Comparison of ENCODE assay signal across 20 mouse cellular contexts in genomic region chr7:141962521-141962920, GRCm38 (mm10). TPM values are rescaled to one million over a fixed set of nuclear protein-coding genes. Genes with fewer than 3 reads are reported as not detected.
A peak's percentile ranks its signal among the peaks of the same experiment; 100 is the strongest.
DNase-seq lines count a peak whose midpoint lies in the region; ATAC-seq and TF ChIP-seq lines count a peak whose summit lies in the region.
"Had no signal": no experiment of that assay in that cellular context is flagged by ENCODE, and none has a peak within 500 bp of the region (broad histone marks: within the 10 kb centered on the region; RNA-seq: fewer than 3 reads in every experiment).

No protein-coding gene starts in this region.

- no peak overlapping the region for H3K9ac ChIP-seq in forebrain, embryonic 14.5 days (ENCODE audit: low read length)
- no peak overlapping the region for H3K9ac ChIP-seq in forebrain, postnatal 0 days
- no peak overlapping the region for H3K9ac ChIP-seq in lung, postnatal 0 days (replicated peaks; ENCODE audit: low read depth)
- H3K9ac ChIP-seq: liver, postnatal 0 days had no signal

- H3K36me3 ChIP-seq in forebrain, embryonic 14.5 days (ENCODE audit: control insufficient read depth, insufficient read depth, low read length): no peaks in the 10 kb centered on the region
- no peaks in the 10 kb centered on the region for H3K36me3 ChIP-seq in forebrain, postnatal 0 days (ENCODE audit: insufficient read depth)
- no peaks in the 10 kb centered on the region for H3K36me3 ChIP-seq in lung, postnatal 0 days (ENCODE audit: insufficient read depth, low read length)
- H3K36me3 ChIP-seq: heart, embryonic 10.5 days had no signal

- no peak for TF ChIP-seq EP300 in lung, postnatal 0 days (IDR thresholded peaks at IDR 0.05)

- H3K9me3 ChIP-seq in forebrain, embryonic 14.5 days (replicated peaks; ENCODE audit: control insufficient read depth, low read length): no peaks in the 10 kb centered on the region
- H3K9me3 ChIP-seq in forebrain, postnatal 0 days (ENCODE audit: low read length): no peaks in the 10 kb centered on the region
- no peaks in the 10 kb centered on the region for H3K9me3 ChIP-seq in lung, postnatal 0 days (ENCODE audit: low read length)
- H3K9me3 ChIP-seq: heart, embryonic 10.5 days had no signal

- ATAC-seq in forebrain, embryonic 14.5 days: no peak
- no peak; the same call in 1 of the 2 replicates for ATAC-seq in forebrain, postnatal 0 days
- ATAC-seq in lung, postnatal 0 days: no peak
- ATAC-seq: inflammation-experienced regulatory T-cells, adult 6 months; liver, postnatal 0 days had no signal

- no peak overlapping the region for H3K4me3 ChIP-seq in forebrain, embryonic 14.5 days (ENCODE audit: low read depth, low read length)
- no peak overlapping the region for H3K4me3 ChIP-seq in forebrain, postnatal 0 days (ENCODE audit: low read depth, low read length)
- no peak overlapping the region for H3K4me3 ChIP-seq in lung, postnatal 0 days (ENCODE audit: low read depth, low read length)
- H3K4me3 ChIP-seq: heart, embryonic 10.5 days had no signal

- no peak overlapping the region for H3K27ac ChIP-seq in forebrain, embryonic 14.5 days (ENCODE audit: low read depth, low read length)
- no peak overlapping the region for H3K27ac ChIP-seq in forebrain, postnatal 0 days (ENCODE audit: low read depth, low read length)
- no peak overlapping the region for H3K27ac ChIP-seq in lung, postnatal 0 days (ENCODE audit: low read length)
- H3K27ac ChIP-seq: heart, embryonic 10.5 days had no signal

- no peak overlapping the region for H3K4me2 ChIP-seq in forebrain, embryonic 14.5 days (ENCODE audit: low read length)
- no peak overlapping the region for H3K4me2 ChIP-seq in forebrain, postnatal 0 days (ENCODE audit: low read depth)
- no peak overlapping the region for H3K4me2 ChIP-seq in lung, postnatal 0 days (replicated peaks; ENCODE audit: low read depth, low read length)

- intact Hi-C loops in left cerebral cortex, postnatal 14 days (cut with DNase I): no loop called here

- DNase-seq in forebrain, embryonic 14.5 days (ENCODE audit: low spot score): peak; percentile 8
- DNase-seq in forebrain, postnatal 0 days: no peak
- DNase-seq in left cerebral cortex, postnatal 14 days (ENCODE audit: low spot score in 2 of 2): peak; percentile 39 to 66
- no peak for DNase-seq in left cerebral cortex, adult 11 months (ENCODE audit: low spot score)
- DNase-seq in right cerebral cortex, postnatal 25 days: peak; percentile 52
- no peak for DNase-seq in right cerebral cortex, postnatal 4 days
- no peak for DNase-seq in lung, postnatal 0 days (ENCODE audit: low spot score)
- DNase-seq: adrenal gland, postnatal 25 days; cerebellum, postnatal 10 days; embryo, embryonic 11 days; heart, postnatal 10 days; kidney, adult 8-10 months; kidney, postnatal 25 days; liver; liver, postnatal 0 days; retina, postnatal 1 day; spleen, adult 18-20 months; thymus, adult 2 months had no signal

- no peaks in the 10 kb centered on the region for H3K27me3 ChIP-seq in forebrain, embryonic 14.5 days (replicated peaks; ENCODE audit: control insufficient read depth, insufficient read depth, low read length)
- H3K27me3 ChIP-seq in forebrain, postnatal 0 days (ENCODE audit: insufficient read depth, low read length): no peaks in the 10 kb centered on the region
- no peaks in the 10 kb centered on the region for H3K27me3 ChIP-seq in lung, postnatal 0 days (replicated peaks; ENCODE audit: insufficient read depth, low read length)

- TF ChIP-seq CTCF in forebrain, postnatal 0 days (IDR thresholded peaks at IDR 0.05; ENCODE audit: low read depth): no peak
- no peak for TF ChIP-seq CTCF in lung, postnatal 0 days (IDR thresholded peaks at IDR 0.05)

- WGBS in forebrain, embryonic 14.5 days: 97% methylated on average over 3 of the region's 3 CpGs
- WGBS in forebrain, postnatal 0 days: 98% methylated on average over 3 of the region's 3 CpGs
- WGBS in lung, postnatal 0 days: 95% methylated on average over 3 of the region's 3 CpGs

- peaks cover 28% of the 10 kb centered on the region for H3K4me1 ChIP-seq in forebrain, embryonic 14.5 days (ENCODE audit: control insufficient read depth, insufficient read depth, low read length)
- H3K4me1 ChIP-seq in forebrain, postnatal 0 days (ENCODE audit: insufficient read depth): no peaks in the 10 kb centered on the region
- no peaks in the 10 kb centered on the region for H3K4me1 ChIP-seq in lung, postnatal 0 days (ENCODE audit: insufficient read depth, low read depth, low read length)
- H3K4me1 ChIP-seq: heart, embryonic 10.5 days had no signal

RNA-seq across cellular contexts. Expression of gene Brsk2, which starts 13.0 kb away (rescaled TPM):
- 20.8 and 21.7 TPM in 2 replicates for polyA plus RNA-seq in forebrain, embryonic 14.5 days (2014; fragmentation: Nextera tagmentation; extraction: Ambion mirVana)
- total RNA-seq in forebrain, postnatal 0 days (2014; rRNA removed): 107 and 132 TPM in 2 replicates
- polyA plus RNA-seq in forebrain, postnatal 0 days (2015; fragmentation: Nextera tagmentation; extraction: Ambion mirVana): 15.8 and 18.3 TPM in 2 replicates
- total RNA-seq in left cerebral cortex, postnatal 14 days (2021): 100 to 1,000 TPM; 200 to 202 TPM
- polyA plus RNA-seq in lung, postnatal 0 days (2015; fragmentation: Nextera tagmentation; extraction: Ambion mirVana): 0.39 and 0.88 TPM in 2 replicates

RNA-seq across cellular contexts. Expression of gene Tollip, which starts 44.2 kb away (rescaled TPM):
- 74.0 and 87.3 TPM in 2 replicates for polyA plus RNA-seq in forebrain, embryonic 14.5 days (2014; fragmentation: Nextera tagmentation; extraction: Ambion mirVana)
- total RNA-seq in forebrain, postnatal 0 days (2014; rRNA removed): 73.4 and 89.8 TPM in 2 replicates
- polyA plus RNA-seq in forebrain, postnatal 0 days (2015; fragmentation: Nextera tagmentation; extraction: Ambion mirVana): 64.5 and 78.3 TPM in 2 replicates
- total RNA-seq in left cerebral cortex, postnatal 14 days (2021): 100 to 1,000 TPM; 142 to 160 TPM
- polyA plus RNA-seq in lung, postnatal 0 days (2015; fragmentation: Nextera tagmentation; extraction: Ambion mirVana): 44.6 and 46.4 TPM in 2 replicates

Comparison
In these comparisons a context has a peak if more than half of its experiments do, and no peak if none do; other contexts are left out.
1. DNase-seq: peak in forebrain, embryonic 14.5 days (single experiment), left cerebral cortex, postnatal 14 days (2 of 2) and right cerebral cortex, postnatal 25 days (single experiment); none in forebrain, postnatal 0 days (single experiment), left cerebral cortex, adult 11 months (single experiment), right cerebral cortex, postnatal 4 days (single experiment) and lung, postnatal 0 days (single experiment).